Mouse (Mus musculus) MEL (cell line): ENCODE results near the gene Ddx58.

Experiments
- CHD2 ChIP-seq: IDR thresholded peaks from 2 replicates; pipeline ENCODE4 v1.6.1; 2011; ENCODE audit warnings: low read length, improper control_type of control experiment
- CTCF ChIP-seq, 3 experiments: IDR thresholded peaks in 2 of 3; conservative IDR thresholded peaks in 1 of 3; 2 replicates each; pipeline ENCODE4 v1.5.1; 2011 to 2012; ENCODE audit warnings: low read length in 3 of 3, low read depth in 2 of 3, mild to moderate bottlenecking in 2 of 3, improper control_type of control experiment in 1 of 3, inconsistent platforms in 1 of 3, mixed read lengths in 1 of 3, moderate library complexity in 1 of 3; ENCODE audit not compliant: control insufficient read depth in 1 of 3, insufficient read depth in 1 of 3, poor library complexity in 1 of 3, severe bottlenecking in 1 of 3
- EP300 ChIP-seq, 2 experiments: IDR thresholded peaks; 2 replicates each; pipeline ENCODE4 v1.6.1; 2011; ENCODE audit warnings: improper control_type of control experiment in 2 of 2, low read length in 2 of 2, low read depth in 1 of 2, mild to moderate bottlenecking in 1 of 2
- MAX ChIP-seq: IDR thresholded peaks from 2 replicates; pipeline ENCODE4 v1.6.1; 2011; ENCODE audit warnings: low read length, improper control_type of control experiment
- NELFE ChIP-seq: IDR thresholded peaks from 2 replicates; pipeline ENCODE4 v1.6.1; 2011; ENCODE audit warnings: low read depth, low read length, improper control_type of control experiment
- NRF1 ChIP-seq: IDR thresholded peaks from 2 replicates; pipeline ENCODE4 v1.6.1; 2014; ENCODE audit warnings: low read depth, mild to moderate bottlenecking, inconsistent platforms, low read length, improper control_type of control experiment, moderate library complexity; ENCODE audit not compliant: poor library complexity, insufficient read depth, severe bottlenecking
- POLR2A ChIP-seq, 2 experiments: IDR thresholded peaks; 2 replicates each; pipeline ENCODE4 v1.6.1; 2011 to 2012; ENCODE audit warnings: low read length in 2 of 2, mild to moderate bottlenecking in 2 of 2, control low read depth in 1 of 2, improper control_type of control experiment in 1 of 2, low read depth in 1 of 2, moderate library complexity in 1 of 2; ENCODE audit not compliant: control insufficient read depth in 1 of 2, insufficient read depth in 1 of 2, poor library complexity in 1 of 2
- POLR2AphosphoS2 ChIP-seq: IDR thresholded peaks from 2 replicates; pipeline ENCODE4 v1.6.1; 2011; ENCODE audit warnings: low read length, improper control_type of control experiment
- POLR2AphosphoS5 ChIP-seq: IDR thresholded peaks from 2 replicates; pipeline ENCODE4 v1.6.1; 2012; ENCODE audit warnings: low read depth, borderline replicate concordance, mild to moderate bottlenecking, inconsistent platforms, low read length, moderate library complexity, mixed read lengths
- TAL1 ChIP-seq: IDR thresholded peaks from 2 replicates; pipeline ENCODE4 v1.6.1; 2012; ENCODE audit warnings: mild to moderate bottlenecking, inconsistent platforms, low read length, moderate library complexity, mixed read lengths
- TBP ChIP-seq: IDR thresholded peaks from 2 replicates; pipeline ENCODE4 v1.8.0; 2011; ENCODE audit warnings: low read depth, low read length, improper control_type of control experiment
- ZNF384 ChIP-seq: IDR thresholded peaks from 2 replicates; pipeline ENCODE4 v1.6.1; 2012; ENCODE audit warnings: low read depth, mild to moderate bottlenecking, inconsistent platforms, low read length, improper control_type of control experiment

DNA sequence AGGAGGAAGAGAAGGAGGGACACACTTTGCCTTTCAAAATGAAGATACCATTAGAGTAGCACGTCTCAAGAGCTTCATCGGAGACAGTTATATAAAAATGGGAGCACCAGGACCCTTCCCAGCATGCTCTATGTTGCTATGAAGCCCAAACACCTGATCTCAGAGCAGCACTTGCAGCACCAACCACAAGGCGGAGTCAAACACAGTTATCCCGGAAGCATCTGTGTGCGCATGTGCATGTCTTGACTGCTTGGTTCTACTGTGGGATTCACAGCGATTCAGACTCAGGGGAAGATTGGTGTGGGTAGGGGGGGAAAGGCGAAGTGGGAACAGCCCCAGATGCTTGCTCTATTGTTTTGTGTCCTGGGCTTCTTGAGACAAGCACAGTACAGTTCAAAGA lies 21.2 kb downstream of the Ddx58 start:
- TF ChIP-seq TBP (no peak), CHD2 (no peak), EP300 (IDR thresholded peaks at IDR 0.05; ENCODE audit: low read depth in 1 of 2, low read length in 2 of 2) (no peak), CTCF (IDR thresholded peaks at IDR 0.05 in 2 of 3, conservative IDR thresholded peaks at IDR 0.05 in 1 of 3; ENCODE audit: control insufficient read depth in 1 of 3, insufficient read depth in 1 of 3, low read depth in 2 of 3, low read length in 3 of 3, poor library complexity in 1 of 3, severe bottlenecking in 1 of 3) (peak; percentile 39 to 62 (median 42)), TAL1 (no peak), MAX (no peak), POLR2A (IDR thresholded peaks at IDR 0.05; ENCODE audit: control insufficient read depth in 1 of 2, insufficient read depth in 1 of 2, low read depth in 1 of 2, low read length in 2 of 2, poor library complexity in 1 of 2) (no peak), POLR2AphosphoS5 (no peak), POLR2AphosphoS2 (no peak), NELFE (no peak), ZNF384 (no peak), NRF1 (peak; percentile 58; the same call in 1 of the 2 replicates)
